Mouse (Mus musculus) MEL (cell line): ENCODE measurements around the gene Cyp2d10. TPM values are rescaled to one million over a fixed set of nuclear protein-coding genes. Genes with fewer than 3 reads are reported as not detected.

Experiments
- DNase-seq: peaks from one replicate; pipeline ENCODE4 v3.0.0; 2011; ENCODE audit warnings: low read depth, low spot score
- H3K27ac ChIP-seq: 2 replicates; pipeline ENCODE4 v1.5.1; 2012; ENCODE audit warnings: low read depth, mild to moderate bottlenecking, control low read depth, low read length, moderate library complexity; ENCODE audit not compliant: control insufficient read depth
- H3K27me3 ChIP-seq, 2 experiments: fragments of 150-350 bp in 1 of 2; sonication (generic) in 1 of 2; 2 replicates each; pipeline ENCODE4 v1.6.1; 2012; ENCODE audit warnings: low read length in 2 of 2, mild to moderate bottlenecking in 2 of 2, improper control_type of control experiment in 1 of 2, moderate library complexity in 1 of 2; ENCODE audit not compliant: insufficient read depth in 2 of 2, control insufficient read depth in 1 of 2
- H3K36me3 ChIP-seq, 2 experiments: 2 replicates each; pipeline ENCODE4 v1.6.1; 2012 to 2014; ENCODE audit warnings: low read length in 2 of 2, improper control_type of control experiment in 1 of 2, inconsistent platforms in 1 of 2, mild to moderate bottlenecking in 1 of 2; ENCODE audit not compliant: insufficient read depth in 2 of 2, control insufficient read depth in 1 of 2
- H3K4me1 ChIP-seq, 2 experiments: fragments of 150-350 bp in 1 of 2; sonication (generic) in 1 of 2; 2 replicates each; pipeline ENCODE4 v1.6.1; 2012; ENCODE audit warnings: low read length in 2 of 2, improper control_type of control experiment in 1 of 2, mild to moderate bottlenecking in 1 of 2; ENCODE audit not compliant: insufficient read depth in 2 of 2, control insufficient read depth in 1 of 2
- H3K4me3 ChIP-seq, 2 experiments: fragments of 150-350 bp in 1 of 2; sonication (generic) in 1 of 2; 2 replicates each; pipeline ENCODE4 v1.5.1; 2012; ENCODE audit warnings: low read depth in 2 of 2, low read length in 2 of 2, mild to moderate bottlenecking in 2 of 2, moderate library complexity in 2 of 2, control low read depth in 1 of 2, improper control_type of control experiment in 1 of 2; ENCODE audit not compliant: control insufficient read depth in 1 of 2, insufficient read depth in 1 of 2
- H3K79me2 ChIP-seq: 2 replicates; pipeline ENCODE4 v1.6.1; 2012; ENCODE audit warnings: mild to moderate bottlenecking, low read length, moderate library complexity; ENCODE audit not compliant: control insufficient read depth, poor library complexity, insufficient read depth
- H3K9ac ChIP-seq: 2 replicates; pipeline ENCODE4 v1.6.1; 2012; ENCODE audit warnings: low read depth, mild to moderate bottlenecking, control low read depth, low read length, moderate library complexity; ENCODE audit not compliant: control insufficient read depth, poor library complexity, severe bottlenecking
- H3K9me3 ChIP-seq: fragments of 150-350 bp; sonication (generic); replicated peaks from 2 replicates; pipeline ENCODE4 v1.6.1; 2012; ENCODE audit warnings: mild to moderate bottlenecking, low read length, improper control_type of control experiment, moderate library complexity; ENCODE audit not compliant: insufficient read depth
- BHLHE40 ChIP-seq: IDR thresholded peaks from 2 replicates; pipeline ENCODE4 v1.6.1; 2012; ENCODE audit warnings: low read depth, mild to moderate bottlenecking, inconsistent platforms, low read length, improper control_type of control experiment, borderline replicate concordance
- CHD1 ChIP-seq: IDR thresholded peaks from 2 replicates; pipeline ENCODE4 v1.6.1; 2012; ENCODE audit warnings: low read depth, mild to moderate bottlenecking, inconsistent platforms, low read length, improper control_type of control experiment
- CHD2 ChIP-seq: IDR thresholded peaks from 2 replicates; pipeline ENCODE4 v1.6.1; 2011; ENCODE audit warnings: low read length, improper control_type of control experiment
- CTCF ChIP-seq, 3 experiments: IDR thresholded peaks in 2 of 3; conservative IDR thresholded peaks in 1 of 3; 2 replicates each; pipeline ENCODE4 v1.5.1; 2011 to 2012; ENCODE audit warnings: low read length in 3 of 3, low read depth in 2 of 3, mild to moderate bottlenecking in 2 of 3, improper control_type of control experiment in 1 of 3, inconsistent platforms in 1 of 3, mixed read lengths in 1 of 3, moderate library complexity in 1 of 3; ENCODE audit not compliant: control insufficient read depth in 1 of 3, insufficient read depth in 1 of 3, poor library complexity in 1 of 3, severe bottlenecking in 1 of 3
- ELF1 ChIP-seq: IDR thresholded peaks from 2 replicates; pipeline ENCODE4 v1.6.1; 2014; ENCODE audit warnings: low read depth, mild to moderate bottlenecking, inconsistent platforms, low read length, improper control_type of control experiment, moderate library complexity
- GATA1 ChIP-seq: IDR thresholded peaks from 2 replicates; pipeline ENCODE4 v1.6.1; 2011; ENCODE audit warnings: low read depth, low read length, improper control_type of control experiment
- JUND ChIP-seq: IDR thresholded peaks from 2 replicates; pipeline ENCODE4 v1.6.1; 2011; ENCODE audit warnings: low read depth, mild to moderate bottlenecking, improper control_type of control experiment, low read length
- KAT2A ChIP-seq: conservative IDR thresholded peaks from 2 replicates; pipeline ENCODE4 v1.6.1; 2012; ENCODE audit warnings: low read depth, low read length, improper control_type of control experiment, inconsistent platforms
- MAFK ChIP-seq: IDR thresholded peaks from 2 replicates; pipeline ENCODE4 v1.6.1; 2011; ENCODE audit warnings: low read depth, mild to moderate bottlenecking, low read length, improper control_type of control experiment, borderline replicate concordance
- MAZ ChIP-seq: IDR thresholded peaks from 2 replicates; pipeline ENCODE4 v1.6.1; 2012; ENCODE audit warnings: low read depth, mild to moderate bottlenecking, inconsistent platforms, low read length, improper control_type of control experiment
- MEF2A ChIP-seq: IDR thresholded peaks from 2 replicates; pipeline ENCODE4 v1.6.1; 2014; ENCODE audit warnings: low read depth, mild to moderate bottlenecking, inconsistent platforms, low read length, improper control_type of control experiment; ENCODE audit not compliant: poor library complexity, insufficient replicate concordance, severe bottlenecking; ENCODE audit errors: extremely low read depth
- MYB ChIP-seq: IDR thresholded peaks from 2 replicates; pipeline ENCODE4 v1.6.1; 2011; ENCODE audit warnings: mild to moderate bottlenecking, low read depth, low read length, improper control_type of control experiment
- MYC ChIP-seq: IDR thresholded peaks from 2 replicates; pipeline ENCODE4 v1.6.1; 2011; ENCODE audit warnings: low read depth, mild to moderate bottlenecking, low read length, improper control_type of control experiment, moderate library complexity
- NELFE ChIP-seq: IDR thresholded peaks from 2 replicates; pipeline ENCODE4 v1.6.1; 2011; ENCODE audit warnings: low read depth, low read length, improper control_type of control experiment
- POLR2A ChIP-seq, 2 experiments: IDR thresholded peaks; 2 replicates each; pipeline ENCODE4 v1.6.1; 2011 to 2012; ENCODE audit warnings: low read length in 2 of 2, mild to moderate bottlenecking in 2 of 2, control low read depth in 1 of 2, improper control_type of control experiment in 1 of 2, low read depth in 1 of 2, moderate library complexity in 1 of 2; ENCODE audit not compliant: control insufficient read depth in 1 of 2, insufficient read depth in 1 of 2, poor library complexity in 1 of 2
- POLR2AphosphoS5 ChIP-seq: IDR thresholded peaks from 2 replicates; pipeline ENCODE4 v1.6.1; 2012; ENCODE audit warnings: low read depth, borderline replicate concordance, mild to moderate bottlenecking, inconsistent platforms, low read length, moderate library complexity, mixed read lengths
- RAD21 ChIP-seq: IDR thresholded peaks from 2 replicates; pipeline ENCODE4 v1.6.1; 2011; ENCODE audit warnings: mild to moderate bottlenecking, low read depth, low read length, improper control_type of control experiment
- RCOR1 ChIP-seq: IDR thresholded peaks from 2 replicates; pipeline ENCODE4 v1.6.1; 2012; ENCODE audit warnings: low read depth, mild to moderate bottlenecking, inconsistent platforms, low read length, improper control_type of control experiment
- SMC3 ChIP-seq: IDR thresholded peaks from 2 replicates; pipeline ENCODE4 v1.6.1; 2011; ENCODE audit warnings: low read depth, low read length, improper control_type of control experiment
- TAL1 ChIP-seq: IDR thresholded peaks from 2 replicates; pipeline ENCODE4 v1.6.1; 2012; ENCODE audit warnings: mild to moderate bottlenecking, inconsistent platforms, low read length, moderate library complexity, mixed read lengths
- TBP ChIP-seq: IDR thresholded peaks from 2 replicates; pipeline ENCODE4 v1.8.0; 2011; ENCODE audit warnings: low read depth, low read length, improper control_type of control experiment
- TCF12 ChIP-seq: IDR thresholded peaks from 2 replicates; pipeline ENCODE4 v1.6.1; 2014; ENCODE audit warnings: low read depth, mild to moderate bottlenecking, inconsistent platforms, low read length, improper control_type of control experiment, moderate library complexity
- UBTF ChIP-seq: IDR thresholded peaks from 2 replicates; pipeline ENCODE4 v1.6.1; 2012; ENCODE audit warnings: low read depth, mild to moderate bottlenecking, inconsistent platforms, low read length, improper control_type of control experiment, moderate library complexity, borderline replicate concordance; ENCODE audit not compliant: insufficient read depth
- USF1 ChIP-seq: IDR thresholded peaks from 2 replicates; pipeline ENCODE4 v1.6.1; 2014; ENCODE audit warnings: low read depth, mild to moderate bottlenecking, inconsistent platforms, low read length, improper control_type of control experiment, moderate library complexity
- ZC3H11A ChIP-seq: IDR thresholded peaks from 2 replicates; pipeline ENCODE4 v1.6.1; 2012; ENCODE audit warnings: low read depth, mild to moderate bottlenecking, inconsistent platforms, low read length, improper control_type of control experiment
- ZKSCAN1 ChIP-seq: IDR thresholded peaks from 2 replicates; pipeline ENCODE4 v1.6.1; 2012; ENCODE audit warnings: low read depth, mild to moderate bottlenecking, inconsistent platforms, low read length, improper control_type of control experiment, moderate library complexity
- ZNF384 ChIP-seq: IDR thresholded peaks from 2 replicates; pipeline ENCODE4 v1.6.1; 2012; ENCODE audit warnings: low read depth, mild to moderate bottlenecking, inconsistent platforms, low read length, improper control_type of control experiment
- polyA plus RNA-seq, 2 experiments: library from polyadenylated mRNA; stranded (reverse) in 1 of 2; unstranded in 1 of 2; fragments of >175 nt in 1 of 2; fragments of >200 nt in 1 of 2; gene quantifications; 2 replicates each; pipeline versions ENCODE4 v1.2.1 to v1.2.4; 2012; ENCODE audit warnings: low replicate concordance in 2 of 2, low read depth in 1 of 2; ENCODE audit not compliant: insufficient read length in 2 of 2, insufficient read depth in 1 of 2, missing spikeins in 1 of 2
- total RNA-seq: library from RNA; depleted of rRNA; stranded (reverse); fragments of 300-350 nt; gene quantifications from 2 replicates; pipeline ENCODE4 v1.2.3, GENCODE M21; 2012

The Cyp2d10 gene
- total and polyA plus RNA-seq, 3 experiments, result not detected

- no peak overlapping the region for H3K4me3 ChIP-seq
- no peak overlapping the region for H3K27ac ChIP-seq
- H3K79me2 ChIP-seq, result no peaks in the 10 kb centered on the region
- H3K27me3 ChIP-seq, result peaks cover 0 to 5% of the 10 kb centered on the region in 2 experiments; a peak in 2 of 4 replicates
- H3K4me1 ChIP-seq, result no peaks in the 10 kb centered on the region
- TF ChIP-seq ZNF384 (no peak), JUND (no peak), GATA1 (no peak), TBP (no peak), BHLHE40 (no peak), POLR2A (IDR thresholded peaks at IDR 0.05; ENCODE audit: control insufficient read depth in 1 of 2, insufficient read depth in 1 of 2, low read depth in 1 of 2, low read length in 2 of 2, poor library complexity in 1 of 2) (no peak), ZKSCAN1 (no peak), ZC3H11A (no peak), RCOR1 (no peak), SMC3 (no peak), MYC (no peak)
- TF ChIP-seq, all 39 proteins: peak for 0
- H3K9me3 ChIP-seq, result no peaks in the 10 kb centered on the region
- H3K36me3 ChIP-seq, result no peaks in the 10 kb centered on the region
- H3K9ac ChIP-seq, result no peak overlapping the region
- no peak for DNase-seq
Measured at GRCm38 (mm10) chr15:82407536-82407935, 541 bp upstream of the Cyp2d10 start.

- Histone ChIP-seq H3K27me3 (peaks cover 0 to 5% of the 10 kb centered on the region in 2 experiments; a peak in 2 of 4 replicates), H3K9ac (no peak overlapping the region), H3K36me3 (no peaks in the 10 kb centered on the region), H3K9me3 (no peaks in the 10 kb centered on the region), H3K4me3 (no peak overlapping the region), H3K79me2 (no peaks in the 10 kb centered on the region), H3K27ac (no peak overlapping the region), H3K4me1 (no peaks in the 10 kb centered on the region)
- DNase-seq, result no peak
- no peak for TF ChIP-seq UBTF
Measured at GRCm38 (mm10) chr15:82404163-82404562, 2.8 kb downstream of the Cyp2d10 start.

GRCm38 (mm10) chr15:82403606-82404005 lies 3.4 kb downstream of the Cyp2d10 start:
- Histone ChIP-seq H3K79me2 (no peaks in the 10 kb centered on the region), H3K9me3 (no peaks in the 10 kb centered on the region), H3K36me3 (no peaks in the 10 kb centered on the region), H3K4me1 (no peaks in the 10 kb centered on the region), H3K27me3 (peaks cover 0 to 5% of the 10 kb centered on the region in 2 experiments; a peak in 2 of 4 replicates), H3K4me3 (no peak overlapping the region), H3K9ac (no peak overlapping the region), H3K27ac (no peak overlapping the region)
- no peak for DNase-seq
- TF ChIP-seq ZKSCAN1 (no peak), UBTF (no peak), MAFK (no peak), TAL1 (no peak), TCF12 (no peak), CHD1 (no peak), CHD2 (no peak), MEF2A (no peak), CTCF (IDR thresholded peaks at IDR 0.05 in 2 of 3, conservative IDR thresholded peaks at IDR 0.05 in 1 of 3; ENCODE audit: control insufficient read depth in 1 of 3, insufficient read depth in 1 of 3, low read depth in 2 of 3, low read length in 3 of 3, poor library complexity in 1 of 3, severe bottlenecking in 1 of 3) (no peak), MYB (no peak), NELFE (no peak), SMC3 (no peak), RAD21 (no peak), POLR2AphosphoS5 (no peak), ELF1 (no peak), MYC (no peak), POLR2A (IDR thresholded peaks at IDR 0.05; ENCODE audit: control insufficient read depth in 1 of 2, insufficient read depth in 1 of 2, low read depth in 1 of 2, low read length in 2 of 2, poor library complexity in 1 of 2) (no peak), KAT2A (no peak), USF1 (no peak), MAZ (no peak)
- TF ChIP-seq, all 39 proteins: peak for 0
